Mouse (Mus musculus): ENCODE results near the gene Irak1bp1.
A peak's percentile ranks its signal among the peaks of the same experiment; 100 is the strongest.

Irak1bp1 gene

DNA sequence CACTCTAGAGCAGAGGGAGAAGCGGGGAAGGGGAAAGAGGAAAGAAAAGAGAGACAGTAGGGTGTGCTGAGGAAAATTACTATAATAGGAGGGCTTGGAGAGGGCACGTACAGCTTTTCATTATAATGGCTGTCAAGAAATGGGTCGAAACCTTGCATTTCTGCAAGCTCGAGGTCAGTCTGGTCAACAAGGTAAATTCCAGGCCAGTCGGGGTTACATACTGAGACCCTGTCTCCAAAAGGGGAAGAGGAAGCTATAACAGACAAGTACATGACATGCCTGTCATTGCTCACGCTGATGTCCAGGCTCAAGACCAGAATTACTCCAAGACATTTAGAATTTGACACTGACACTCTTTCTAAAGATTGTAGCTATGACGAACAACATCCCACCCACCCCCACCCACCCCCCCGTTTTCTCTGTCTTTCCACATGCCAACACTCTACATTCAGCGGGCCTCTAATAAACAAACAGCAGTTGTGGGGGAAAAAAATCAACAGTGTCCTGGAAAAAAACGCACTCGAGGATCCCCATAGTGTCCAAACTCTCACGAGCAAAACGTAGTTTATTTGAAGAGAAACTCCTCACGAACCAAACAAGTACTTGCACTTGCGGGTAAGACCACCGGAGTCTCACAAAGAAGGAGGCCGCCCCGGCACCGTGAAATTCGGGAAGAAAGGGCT is at the start of gene Irak1bp1:
Irak1bp1 (plus strand) TSS at position 534 of the 683 bp plus-strand sequence.
- DNase-seq (ENCODE audit: low read depth, low spot score): peak; percentile 15

DNA sequence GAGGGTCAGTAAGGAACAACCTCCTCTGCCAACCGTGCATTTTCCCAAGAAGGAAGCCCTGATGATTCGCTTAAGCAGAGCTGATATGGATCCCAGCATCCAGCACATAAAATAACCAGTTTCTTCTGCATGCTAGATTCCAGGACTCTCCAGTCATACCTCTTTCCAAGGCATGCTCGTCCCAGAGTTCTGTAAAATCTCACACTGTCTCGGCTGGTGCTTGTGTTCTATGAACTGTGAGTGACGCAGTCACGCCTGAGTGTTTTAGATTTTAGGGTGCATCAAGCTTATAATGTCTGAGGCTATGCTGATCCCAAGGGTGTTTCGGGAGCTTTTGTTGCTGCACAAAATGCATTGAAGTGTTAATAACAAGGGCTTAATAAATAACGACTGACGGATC is 41.0 kb upstream of the Irak1bp1 start:
- DNase-seq (ENCODE audit: low read depth, low spot score): no peak

DNA sequence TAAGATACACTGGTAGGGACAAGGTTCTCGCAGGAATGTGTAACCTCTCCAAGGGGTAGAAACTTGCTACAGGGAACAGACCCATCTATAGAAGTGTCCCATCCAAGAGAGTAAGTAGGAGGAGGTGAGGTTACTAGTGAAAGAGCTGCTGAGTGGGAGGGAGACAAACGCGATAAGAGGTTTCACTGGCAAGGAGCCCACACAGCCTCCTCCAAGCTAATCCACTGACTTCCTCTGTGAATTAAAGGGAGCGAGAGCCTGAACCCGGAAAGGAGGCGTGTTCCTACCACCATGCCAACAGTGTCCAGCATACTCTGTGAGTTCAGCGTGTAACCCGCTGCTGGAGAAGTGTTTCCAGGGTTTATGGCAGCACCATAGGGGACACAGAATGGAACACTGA is 29.0 kb upstream of the Irak1bp1 start:
- no peak for DNase-seq (ENCODE audit: low read depth, low spot score)

DNA sequence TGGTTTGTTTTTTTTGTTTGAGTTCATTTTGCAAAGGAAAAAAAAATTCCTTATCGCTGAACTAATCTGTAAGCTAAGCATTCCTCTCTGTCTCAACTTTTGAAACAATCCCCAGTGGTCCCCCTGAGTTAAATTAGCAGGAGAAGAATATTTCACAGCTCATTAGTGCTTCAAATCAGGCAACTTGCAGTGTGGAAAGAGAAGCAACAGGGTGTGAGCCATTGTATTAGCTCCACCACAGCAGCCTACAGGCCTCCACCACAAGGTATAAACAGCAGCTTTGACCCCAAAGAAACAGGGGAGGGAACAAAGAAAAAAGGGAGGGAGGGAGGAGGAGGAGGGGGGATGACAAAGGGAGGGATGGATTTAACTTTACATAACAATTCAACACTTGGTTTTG is 22.2 kb upstream of the Irak1bp1 start:
- DNase-seq (ENCODE audit: low read depth, low spot score): no peak

DNA sequence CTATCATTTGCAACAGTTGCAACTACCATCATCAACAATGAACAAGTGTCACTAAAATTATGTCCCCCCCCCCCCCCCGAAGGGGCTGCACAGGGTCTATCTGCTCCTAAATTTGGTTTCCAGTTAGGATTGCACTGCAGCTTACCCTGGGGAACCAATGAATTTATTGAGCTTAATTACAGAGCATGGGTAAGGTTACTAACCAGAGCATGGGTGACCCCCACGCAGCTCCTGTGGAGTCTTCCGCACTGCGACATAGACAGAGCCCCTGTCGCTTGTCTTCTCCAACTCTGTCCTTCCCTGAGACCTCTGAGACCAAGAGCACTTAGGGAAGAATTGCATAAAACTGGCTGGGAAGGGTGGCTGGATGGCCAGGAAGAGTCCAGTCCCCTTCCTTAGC is 21.7 kb upstream of the Irak1bp1 start:
- no peak for DNase-seq (ENCODE audit: low read depth, low spot score)

DNA sequence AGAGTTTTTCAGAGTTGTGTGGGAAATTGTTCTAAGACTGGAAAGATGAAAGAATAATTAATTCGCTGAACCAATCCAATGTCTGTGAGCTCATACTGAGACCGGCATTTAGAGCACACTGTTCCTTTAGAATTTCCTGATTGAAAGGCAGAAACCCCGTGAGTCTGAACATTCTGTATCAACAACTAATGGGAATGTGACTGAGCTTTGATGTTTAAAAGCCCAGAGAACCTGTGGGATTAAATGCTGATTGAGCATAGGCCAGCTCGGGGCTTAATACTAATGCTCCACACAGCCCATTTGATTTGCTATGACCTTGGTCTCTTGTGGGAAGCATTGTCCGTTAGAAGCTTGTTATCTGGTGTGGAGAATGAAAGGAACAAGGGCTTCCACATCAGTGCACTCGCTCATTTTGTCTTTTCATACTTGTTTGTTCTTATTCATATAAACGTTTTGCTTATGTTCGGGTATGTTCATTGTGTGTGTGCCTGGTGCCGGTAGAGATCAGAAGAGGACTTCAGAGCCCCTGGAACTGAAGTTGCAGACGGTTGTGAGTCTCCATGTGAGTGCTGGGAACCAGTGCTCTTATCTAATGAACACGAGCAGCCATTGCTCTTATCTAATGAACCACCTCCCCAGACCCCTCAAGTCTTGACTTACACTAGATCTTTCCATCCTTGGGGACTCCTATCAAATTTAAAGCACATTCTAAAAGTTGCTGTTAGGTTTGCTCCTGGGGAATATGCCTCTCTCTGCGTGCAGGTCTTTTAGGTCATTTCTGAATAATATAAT is 17.0 kb upstream of the Irak1bp1 start:
- DNase-seq (ENCODE audit: low read depth, low spot score): no peak

DNA sequence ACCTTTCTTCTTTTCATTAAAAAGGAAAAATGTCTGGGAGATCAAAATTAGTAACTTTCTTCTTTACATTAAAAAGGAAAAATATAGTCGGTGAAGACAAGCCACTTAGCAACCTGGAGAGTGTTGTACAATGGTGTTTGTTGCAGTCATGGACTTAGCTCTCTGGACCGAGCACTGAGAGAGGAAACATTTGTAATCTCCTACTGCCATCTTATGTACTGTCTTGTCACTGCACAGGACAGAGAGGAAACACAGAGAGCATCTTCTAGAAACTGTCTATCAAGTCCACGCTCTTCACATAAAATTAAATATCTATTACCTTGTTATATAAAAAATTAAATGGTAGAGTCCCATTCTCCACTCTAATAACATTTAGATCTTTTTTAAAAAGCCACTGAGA is 14.8 kb upstream of the Irak1bp1 start:
- DNase-seq (ENCODE audit: low read depth, low spot score): peak; percentile 17

DNA sequence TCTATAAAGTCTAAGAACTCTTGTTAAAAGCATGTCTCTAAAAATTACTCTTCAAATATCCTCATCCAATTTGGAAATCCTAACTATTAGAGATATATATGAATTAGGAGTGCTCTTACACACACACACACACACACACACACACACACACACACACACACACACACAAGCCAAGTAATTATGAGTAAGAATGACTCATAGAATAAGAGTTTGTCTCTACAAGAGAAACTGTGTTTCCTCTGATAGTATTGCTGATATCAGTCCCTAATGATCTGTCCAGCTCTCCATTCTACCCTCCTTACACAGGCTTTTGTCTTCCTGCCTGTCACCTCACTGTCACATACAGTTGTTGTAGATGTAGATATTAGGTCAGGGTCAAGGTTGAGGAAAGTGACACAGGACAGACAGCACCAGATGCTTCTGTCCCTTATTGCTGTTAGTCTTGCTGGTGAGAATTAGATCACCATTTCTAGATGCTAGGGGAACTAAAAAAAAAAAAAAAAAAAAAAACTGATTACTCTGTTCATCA is 14.0 kb upstream of the Irak1bp1 start:
- DNase-seq (ENCODE audit: low read depth, low spot score): no peak

DNA sequence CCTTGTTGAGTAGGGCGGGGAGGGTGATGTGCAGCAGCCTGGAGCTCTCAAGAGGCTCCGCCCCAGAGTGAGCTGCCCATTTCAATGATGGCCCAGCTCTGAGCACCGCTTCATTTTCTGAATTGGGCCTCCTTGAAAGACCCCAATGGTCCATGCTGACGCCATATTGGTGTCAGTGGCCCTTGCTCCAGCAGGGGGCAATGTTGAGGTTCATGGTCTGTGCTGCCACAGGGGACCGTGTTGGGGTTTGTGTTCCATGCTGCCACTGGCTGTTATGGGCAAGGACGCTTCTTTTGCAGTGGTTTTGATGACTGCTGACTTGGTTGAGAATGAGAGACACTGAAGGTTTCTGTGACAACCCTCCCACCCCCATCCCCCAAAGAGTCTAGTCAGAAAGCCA is 2.9 kb upstream of the Irak1bp1 start:
- peak; percentile 45 for DNase-seq (ENCODE audit: low read depth, low spot score)

DNA sequence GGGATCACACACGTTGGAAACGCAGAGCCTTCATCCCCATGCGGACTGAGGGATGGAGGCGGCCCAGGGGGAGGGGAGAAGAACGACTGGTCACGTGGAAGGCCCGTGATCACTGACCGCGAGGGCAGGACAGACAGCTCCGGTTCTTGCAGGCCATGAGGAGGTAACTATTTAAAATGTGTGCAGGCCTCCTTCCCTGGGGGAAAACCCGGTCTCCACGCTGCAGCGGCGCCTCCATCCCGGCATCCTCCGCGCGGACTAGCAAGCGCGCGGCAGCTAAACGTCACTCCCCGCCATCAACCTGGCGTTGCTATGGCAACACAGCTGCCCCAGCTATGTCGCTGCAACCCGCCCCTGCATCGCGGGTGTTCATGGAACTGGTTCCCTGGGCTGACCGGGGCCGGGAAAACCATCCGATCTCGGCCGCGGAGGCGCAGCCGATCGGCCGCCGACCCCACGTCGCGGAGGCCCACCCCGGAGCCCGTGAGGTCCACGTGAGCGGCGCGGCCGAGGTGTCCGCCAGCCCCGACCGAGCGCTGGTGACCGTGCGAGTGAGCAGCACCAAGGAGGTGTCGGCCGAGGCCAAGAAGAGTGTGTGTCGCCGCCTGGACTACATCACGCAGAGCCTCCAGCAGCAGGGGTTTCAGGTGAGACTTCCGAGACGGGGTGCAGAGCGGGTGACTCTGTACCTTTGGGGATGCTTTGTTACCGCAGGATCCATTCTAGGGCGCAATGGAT is 522 bp downstream of the Irak1bp1 start:
- DNase-seq (ENCODE audit: low read depth, low spot score): peak; percentile 91

DNA sequence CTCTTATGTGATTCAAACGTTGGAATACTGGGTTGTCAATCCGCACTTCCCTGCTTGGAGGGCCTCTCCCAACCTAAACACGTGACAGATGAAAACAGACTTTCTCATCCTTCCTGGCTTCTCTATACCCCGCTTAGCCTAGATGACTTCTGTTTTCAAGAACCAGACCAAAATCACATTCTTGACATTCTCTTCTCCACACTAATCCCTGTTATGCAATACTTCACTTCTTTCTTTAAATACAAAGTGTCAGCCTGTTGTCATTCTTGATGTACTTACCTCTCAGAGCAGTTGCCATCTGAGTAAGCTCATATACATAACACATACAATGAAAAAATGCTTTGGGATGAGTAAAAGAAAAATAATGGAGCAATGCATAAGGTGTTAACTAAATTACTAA is 2.6 kb downstream of the Irak1bp1 start:
- DNase-seq (ENCODE audit: low read depth, low spot score): no peak

DNA sequence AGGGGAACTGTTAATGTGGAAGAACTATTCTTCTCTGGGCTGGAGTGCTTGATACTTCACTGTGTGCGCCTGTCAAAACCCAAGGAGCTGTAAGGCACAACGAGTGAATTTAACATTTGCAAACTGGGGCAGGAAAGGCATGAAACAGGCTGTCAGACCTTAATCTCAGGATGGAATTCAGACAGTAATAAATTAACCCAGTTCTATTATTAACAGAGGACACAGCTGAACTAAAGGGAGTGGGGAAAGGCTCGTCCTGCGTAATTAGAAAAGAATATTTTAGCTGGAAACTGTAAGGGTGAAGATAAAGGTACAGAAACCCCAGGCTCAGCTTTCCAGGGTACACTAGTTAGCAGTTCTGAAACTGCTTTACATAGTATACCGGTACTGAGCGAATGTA is 6.6 kb downstream of the Irak1bp1 start:
- DNase-seq (ENCODE audit: low read depth, low spot score): no peak

DNA sequence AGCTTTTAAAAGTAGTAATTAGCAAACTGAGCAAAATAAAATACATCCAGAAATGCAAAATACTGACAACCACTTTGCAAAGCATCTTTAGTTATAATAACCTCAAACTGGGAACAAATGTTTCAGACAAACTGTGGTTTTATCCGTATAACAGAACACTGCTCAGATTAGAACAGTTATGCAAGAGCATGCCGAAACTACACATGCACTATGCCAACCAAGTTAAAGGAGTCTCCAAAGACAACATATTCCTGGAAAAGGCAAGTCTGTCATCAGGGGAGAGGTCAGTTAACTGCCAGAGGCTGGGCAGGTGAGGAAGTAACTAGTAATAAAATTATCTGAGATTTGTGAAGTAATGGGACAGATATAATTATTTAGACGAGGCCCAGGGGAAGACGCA is 13.3 kb downstream of the Irak1bp1 start:
- no peak for DNase-seq (ENCODE audit: low read depth, low spot score)

DNA sequence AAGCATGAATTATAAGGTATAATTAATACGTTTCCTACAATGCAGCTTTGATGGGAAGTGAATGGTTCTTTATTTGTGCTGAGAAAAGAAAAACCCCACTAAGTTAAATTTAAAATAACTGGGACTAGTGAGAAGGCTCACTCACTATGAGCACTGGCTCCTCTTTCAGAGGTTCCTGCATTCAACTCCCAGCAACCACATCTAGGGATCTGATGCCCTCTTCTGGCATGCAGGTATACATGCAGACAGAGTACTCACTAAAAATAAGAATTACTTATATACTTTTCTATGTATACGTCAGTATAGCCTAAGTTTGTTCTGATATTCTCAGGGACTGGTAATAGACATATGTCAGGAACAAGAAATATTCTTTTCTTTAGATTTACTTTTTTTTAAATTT is 24.7 kb downstream of the Irak1bp1 start:
- peak; percentile 46 for DNase-seq (ENCODE audit: low read depth, low spot score)

DNA sequence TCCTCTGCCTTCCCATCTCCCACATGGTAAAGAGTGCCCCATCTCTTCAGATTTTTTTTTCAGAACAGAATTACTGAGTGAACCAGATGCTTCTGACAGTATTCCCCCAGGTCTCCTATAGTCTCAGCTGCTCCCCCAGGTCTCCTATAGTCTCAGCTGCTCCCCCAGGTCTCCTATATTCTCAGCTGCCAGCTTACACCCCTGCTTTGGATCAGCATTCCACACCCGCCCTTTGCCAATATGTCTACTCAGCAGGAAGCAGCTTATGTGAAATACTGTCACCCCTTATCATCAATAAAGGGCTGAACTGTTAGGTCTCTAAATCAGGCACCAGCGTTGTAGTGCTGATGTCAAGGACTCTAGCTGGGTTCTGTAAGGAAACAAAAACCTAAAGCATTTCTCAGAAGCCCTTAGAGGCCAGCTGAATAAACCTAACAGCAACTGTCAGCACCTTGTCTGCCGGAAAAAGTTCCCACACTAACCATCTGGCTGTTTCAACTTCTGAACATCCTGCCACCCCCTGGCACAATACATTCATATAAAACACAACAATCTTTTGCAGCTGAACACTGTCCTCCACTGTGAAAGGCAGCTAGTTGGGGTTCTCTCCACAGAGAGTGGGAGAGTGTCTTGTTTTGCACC is 25.8 kb downstream of the Irak1bp1 start:
- DNase-seq (ENCODE audit: low read depth, low spot score): no peak

DNA sequence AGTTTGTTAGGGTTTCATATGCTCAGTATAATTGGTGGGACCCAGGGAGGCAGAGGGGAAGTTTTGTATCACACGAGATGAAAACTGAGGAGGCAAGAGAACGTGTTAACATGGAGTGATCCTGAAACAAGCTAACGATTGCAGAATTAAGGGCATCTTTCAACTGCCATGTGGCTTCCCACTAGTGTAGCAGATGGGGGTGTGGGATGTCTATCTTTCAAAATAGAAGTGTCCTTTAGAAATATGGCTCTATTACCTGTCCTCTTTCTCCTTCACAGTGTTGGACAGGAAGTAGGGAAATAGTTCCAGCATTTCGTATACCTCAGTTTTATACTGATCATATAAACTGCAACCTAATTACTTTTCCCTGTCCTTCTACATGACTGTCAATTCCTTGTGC is 26.9 kb downstream of the Irak1bp1 start:
- no peak for DNase-seq (ENCODE audit: low read depth, low spot score)

DNA sequence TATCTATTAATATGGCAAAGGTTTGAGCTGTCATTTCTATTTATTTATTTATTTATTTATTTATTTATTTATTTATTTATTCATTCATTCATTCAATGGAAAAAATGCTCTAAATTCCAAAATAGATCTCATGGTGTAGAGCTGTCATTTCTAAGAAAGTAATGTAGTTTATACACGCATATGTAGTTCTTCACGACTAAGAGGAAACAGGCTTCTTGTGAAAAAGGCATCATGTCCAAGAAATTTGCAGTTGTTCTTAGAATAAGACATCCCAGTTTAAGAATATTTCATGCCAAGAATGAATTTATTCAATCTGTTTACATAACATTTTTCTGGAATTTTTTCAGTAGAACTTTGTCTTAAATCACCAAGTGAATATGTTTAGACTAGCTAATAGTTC is 31.5 kb downstream of the Irak1bp1 start:
- no peak for DNase-seq (ENCODE audit: low read depth, low spot score)

DNA sequence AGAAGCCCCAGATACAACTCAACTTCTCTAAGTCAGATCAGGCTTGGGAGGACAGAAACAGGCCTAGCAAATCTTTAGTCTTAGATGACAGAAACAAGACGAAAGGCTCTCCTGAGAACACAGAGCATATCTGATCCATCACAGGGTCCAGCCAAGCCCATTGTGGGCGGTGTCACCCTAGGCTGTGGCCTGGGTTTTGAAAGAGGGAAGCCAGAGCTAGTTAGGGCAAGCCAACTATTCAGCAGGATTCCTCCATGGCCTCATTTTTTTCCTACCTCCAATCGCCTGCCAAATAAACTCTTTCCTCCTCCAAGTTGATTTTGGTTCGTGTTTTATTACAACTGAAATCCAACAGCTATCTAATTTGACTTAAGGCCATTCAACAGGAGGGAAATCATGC is 32.0 kb downstream of the Irak1bp1 start:
- no peak for DNase-seq (ENCODE audit: low read depth, low spot score)

DNA sequence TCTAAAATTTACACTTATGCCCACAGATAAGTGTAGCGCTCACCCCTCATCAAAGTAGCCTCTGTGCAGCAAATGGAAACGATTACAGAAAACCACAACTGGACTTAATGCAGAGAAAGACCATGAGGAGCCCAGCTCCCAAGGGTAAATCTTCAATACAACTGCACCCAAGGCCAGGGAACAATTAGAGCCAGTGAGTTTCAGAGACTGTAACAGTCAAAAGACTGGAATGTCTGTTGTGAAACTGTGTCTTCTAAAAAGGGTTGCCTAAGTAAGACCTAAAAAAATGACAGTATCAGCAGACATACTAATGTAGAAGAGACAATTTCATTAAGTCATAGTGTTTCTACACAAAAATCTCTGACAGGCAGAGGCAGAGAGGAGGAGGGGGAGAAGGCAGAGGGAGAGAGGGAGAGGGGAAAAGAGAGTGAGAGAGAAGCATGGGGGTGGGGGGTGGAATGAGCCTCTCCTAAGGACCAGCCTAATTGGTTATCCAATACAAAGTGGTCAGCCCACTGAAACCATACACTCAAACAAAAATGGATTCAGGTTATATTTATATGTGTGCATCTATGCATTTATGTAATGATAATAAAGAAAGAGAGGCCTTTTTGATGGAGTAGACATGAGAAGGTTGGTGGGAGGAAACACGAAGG is 32.6 kb downstream of the Irak1bp1 start:
- DNase-seq (ENCODE audit: low read depth, low spot score): no peak

DNA sequence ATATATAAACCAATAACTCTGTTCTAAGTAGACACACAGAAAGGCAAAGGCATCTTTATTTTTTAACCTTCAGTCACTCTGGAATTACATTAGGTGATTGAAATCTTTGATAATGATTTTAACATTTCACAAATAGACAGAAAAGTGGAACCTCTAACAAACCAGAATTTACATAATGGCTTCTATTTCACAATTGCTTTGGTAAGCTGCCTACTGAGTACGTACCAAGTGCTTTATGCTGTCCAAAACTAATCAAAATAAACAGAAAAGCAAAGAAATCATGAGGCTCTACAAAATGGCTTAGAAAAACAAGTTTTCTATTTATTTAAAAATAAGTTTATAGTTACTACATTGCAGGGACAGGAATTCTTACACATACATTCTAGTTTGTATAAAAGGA is 36.8 kb downstream of the Irak1bp1 start:
- no peak for DNase-seq (ENCODE audit: low read depth, low spot score)

DNA sequence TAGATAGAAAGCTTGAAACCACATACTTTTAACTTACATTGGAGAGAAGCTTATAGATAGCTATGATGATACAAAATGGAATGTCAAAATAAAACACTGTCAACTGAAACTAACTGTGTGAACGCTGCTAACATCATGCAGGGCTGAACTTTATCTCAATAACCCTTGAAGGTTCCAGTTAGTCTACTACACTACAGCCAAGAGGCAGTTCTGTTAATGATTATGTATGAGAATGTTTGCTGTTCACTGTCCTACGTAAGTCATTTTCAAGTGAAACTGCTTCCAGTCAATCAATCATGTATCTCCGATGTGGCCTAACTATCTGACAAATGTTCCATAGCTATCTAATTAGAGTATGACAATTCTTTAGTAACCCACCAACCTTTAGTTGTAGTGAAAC is 38.4 kb downstream of the Irak1bp1 start:
- DNase-seq (ENCODE audit: low read depth, low spot score): no peak
